Mouse (Mus musculus): ENCODE measurements around the gene Efl1.

DNA sequence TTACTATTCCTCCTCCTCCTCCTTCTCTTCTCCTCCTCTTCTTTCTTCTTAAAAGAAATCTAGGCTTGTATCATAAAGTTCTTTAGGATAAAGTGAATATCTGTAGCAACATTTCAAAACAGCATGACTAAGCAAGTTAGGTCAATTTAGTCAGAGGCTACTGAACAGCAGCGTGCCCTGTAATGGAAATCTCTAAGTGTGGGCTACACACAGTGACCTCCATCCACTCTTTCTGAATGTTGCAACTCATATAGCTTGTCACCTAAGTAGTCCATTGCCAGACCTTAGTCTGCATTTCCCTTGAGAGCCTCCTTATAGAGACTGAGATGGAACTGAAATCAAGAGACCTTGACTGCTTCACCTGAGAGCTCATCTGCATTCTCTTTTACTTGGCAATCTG lies 116.5 kb downstream of the Efl1 start:
- TF ChIP-seq CTCF (IDR thresholded peaks at IDR 0.05; ENCODE audit: low read depth, low read length), result no peak
- TF ChIP-seq POLR2A (IDR thresholded peaks at IDR 0.05; ENCODE audit: borderline replicate concordance, low read depth, low read length), result no peak

All from bone marrow macrophage, adult 2 months (primary cell).